Mouse (Mus musculus) 3134 (cell line): ENCODE data around the gene Pex14.
A peak's percentile ranks its signal among the peaks of the same experiment; 100 is the strongest.
"Not testable (repeated sequence)": the region's sequence is repeated elsewhere in the genome, so short reads cannot be mapped to it uniquely, and the experiment has no call there.

Experiments
- DNase-seq: peaks from one replicate; pipeline ENCODE4 v3.0.0-alpha.2; 2011; ENCODE audit warnings: low spot score; ENCODE audit not compliant: insufficient read length; ENCODE audit errors: extremely low read depth

Gene Pex14

DNA sequence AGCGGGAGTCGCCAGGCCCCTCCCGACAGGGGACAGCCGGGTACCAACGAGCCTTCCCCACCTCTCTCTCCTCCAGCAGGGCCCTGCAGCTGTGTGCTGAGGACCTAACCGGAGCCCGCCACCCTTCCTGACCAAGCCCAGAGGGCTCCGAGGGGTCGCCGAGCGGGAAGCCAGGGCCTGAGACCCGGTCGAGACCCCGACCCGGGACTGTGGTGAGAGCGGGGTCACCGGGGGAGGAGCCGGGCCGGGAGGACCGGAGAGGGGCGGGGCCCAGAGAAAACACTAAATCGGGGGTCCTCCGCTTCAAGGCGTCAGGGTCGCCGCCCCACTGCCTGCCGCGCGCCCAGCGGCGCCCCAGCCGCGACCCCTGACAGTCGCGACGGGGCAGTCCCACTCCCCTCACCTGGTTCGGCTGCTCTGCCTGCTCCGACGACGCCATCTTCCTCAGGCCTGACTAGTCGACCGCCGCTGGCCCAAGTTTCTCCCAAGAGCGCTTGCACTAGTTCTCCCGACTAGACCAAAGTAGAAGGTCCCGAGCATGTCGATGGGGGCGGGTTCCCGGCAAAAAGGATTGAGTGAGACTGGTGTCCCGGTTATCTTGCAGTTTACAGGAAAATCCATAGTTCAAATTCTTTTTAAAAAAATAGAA is at the start of gene Pex14:
TSS of gene Pex14 (minus strand) at position 508 of the 649 bp plus-strand sequence.
- DNase-seq: peak; percentile 75

DNA sequence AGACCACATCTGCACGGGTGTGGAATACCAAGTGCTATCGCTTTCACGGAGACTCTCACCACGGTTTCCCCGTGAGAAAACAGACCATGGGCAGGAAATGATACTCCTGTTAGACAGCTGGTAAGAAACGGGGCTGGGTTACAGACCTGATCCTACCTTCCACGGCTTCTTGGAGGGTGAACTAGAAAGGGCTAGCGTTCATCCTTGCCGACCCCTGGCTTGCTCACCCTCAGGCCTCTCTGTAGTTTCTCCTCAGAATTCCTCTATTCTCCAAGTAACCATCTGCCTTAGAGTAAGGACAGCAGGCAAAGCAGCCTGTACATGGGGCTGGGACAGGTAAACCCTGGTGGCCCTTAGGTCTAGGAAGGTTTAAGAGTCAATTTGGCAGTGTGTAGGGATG is 49.5 kb upstream of the Pex14 start:
- no peak for DNase-seq

DNA sequence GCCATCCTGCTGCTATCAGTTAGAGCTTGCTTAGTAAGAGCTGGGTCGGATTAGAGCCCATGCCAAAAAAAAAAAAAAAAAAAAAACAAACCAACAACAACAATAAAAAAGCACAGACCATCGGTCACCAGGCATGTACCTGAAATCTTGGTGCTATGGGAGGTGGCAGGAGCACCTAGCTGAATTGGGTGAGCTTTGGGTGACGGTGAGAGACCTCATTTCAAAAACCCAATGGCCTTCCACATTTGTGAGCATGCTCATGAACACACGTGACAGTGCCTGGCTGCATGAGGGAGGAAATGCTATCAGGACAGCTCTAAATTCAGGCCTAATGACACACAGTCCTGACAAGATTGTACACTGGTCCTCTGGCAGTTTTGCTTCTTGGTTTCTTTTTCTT is 48.4 kb upstream of the Pex14 start:
- no peak for DNase-seq

DNA sequence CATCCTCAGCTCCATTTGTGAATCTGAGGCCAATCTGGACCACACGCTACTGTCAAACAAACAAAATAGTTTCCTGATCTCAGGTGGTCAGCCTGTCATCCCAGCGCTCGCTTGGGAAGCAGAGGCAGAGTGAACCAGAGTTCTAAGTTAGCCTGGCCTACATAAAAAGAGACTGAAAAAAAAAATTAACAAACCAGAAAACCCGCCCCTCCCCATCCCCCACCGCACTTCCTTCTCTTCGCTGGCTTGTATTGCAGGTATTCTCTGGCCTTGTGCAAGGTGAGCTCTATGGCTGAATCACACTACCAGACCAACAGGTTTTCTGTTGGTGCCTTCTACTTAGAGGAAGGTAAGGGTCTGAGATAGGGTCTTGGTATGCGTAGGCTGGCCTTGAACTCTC is 47.9 kb upstream of the Pex14 start:
- DNase-seq: no peak

DNA sequence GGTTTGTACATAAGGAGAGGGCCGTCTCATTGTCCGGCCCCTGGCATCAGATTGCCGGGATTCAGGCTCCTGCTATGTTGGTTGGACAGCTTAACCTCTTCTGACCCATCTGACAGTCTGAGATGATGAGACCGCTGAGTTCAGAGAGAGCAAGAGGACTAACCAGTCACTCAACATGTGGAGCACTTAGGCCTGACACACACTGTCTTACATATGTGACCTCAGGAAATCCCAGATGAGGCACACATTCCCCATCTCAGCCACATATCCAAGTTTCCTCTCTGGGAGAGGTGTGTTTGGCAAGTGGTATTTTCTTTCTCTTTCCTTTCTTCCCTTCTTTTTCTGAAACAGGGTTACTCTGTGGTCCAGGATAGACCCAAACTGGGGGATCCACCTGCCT is 45.5 kb upstream of the Pex14 start:
- DNase-seq: no peak

DNA sequence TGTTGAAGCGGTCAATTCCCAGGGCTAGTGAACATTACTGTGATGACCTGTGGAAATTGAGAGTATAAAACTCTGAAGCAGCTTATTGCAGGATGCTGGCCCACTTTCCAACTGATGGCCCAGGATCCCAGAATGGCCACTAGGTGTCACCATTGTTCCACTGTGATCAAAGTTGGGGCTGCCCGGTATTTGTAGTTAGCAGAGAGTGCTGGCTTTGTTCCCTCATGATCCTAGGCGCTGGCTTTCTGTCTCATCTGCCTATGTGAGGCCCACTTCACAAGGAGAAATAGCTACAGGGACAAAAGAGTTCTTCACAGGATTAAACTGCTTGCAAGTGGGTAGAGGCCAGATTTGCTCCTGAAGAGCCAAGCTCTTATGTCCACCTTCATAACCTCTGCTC is 44.8 kb upstream of the Pex14 start:
- DNase-seq: peak; percentile 43

DNA sequence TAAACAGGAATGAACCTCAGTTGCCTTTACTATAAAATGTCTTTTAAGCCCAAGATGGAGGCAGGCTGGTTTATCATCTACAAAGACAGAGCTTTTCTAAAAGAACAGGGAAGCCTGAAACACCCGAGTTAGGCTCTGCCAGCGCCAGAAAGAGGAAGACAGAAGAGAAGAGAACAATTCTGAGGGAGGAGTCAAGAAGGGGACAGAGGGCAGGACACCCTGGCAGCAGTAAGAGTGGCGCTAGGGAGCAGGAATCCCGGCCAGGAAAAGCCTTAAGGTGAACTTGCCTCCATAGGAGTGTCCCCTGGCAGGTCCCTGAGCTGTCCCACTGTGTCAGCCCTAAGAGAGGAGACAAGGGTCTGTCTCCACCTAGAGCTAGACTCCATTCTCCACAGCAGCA is 43.9 kb upstream of the Pex14 start:
- no peak for DNase-seq

DNA sequence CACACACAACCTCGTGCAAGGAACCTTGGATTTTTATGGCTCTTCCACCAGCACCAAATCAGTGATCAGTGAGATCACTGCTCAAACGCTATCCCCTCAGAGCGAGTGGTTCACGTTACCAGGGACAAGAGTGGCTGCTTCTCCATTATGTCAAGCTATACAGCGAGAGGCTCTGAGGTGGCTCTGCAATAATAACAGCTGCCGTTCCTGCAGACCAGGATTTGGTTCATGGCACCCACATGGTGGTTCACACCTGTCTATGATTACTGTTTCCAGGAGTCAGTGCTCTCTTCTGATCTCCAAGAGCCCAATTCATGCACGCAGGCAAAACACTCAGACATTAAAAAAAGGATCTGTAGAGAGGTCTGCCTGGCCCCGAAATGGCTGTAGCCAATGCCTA is 38.8 kb upstream of the Pex14 start:
- no peak for DNase-seq

DNA sequence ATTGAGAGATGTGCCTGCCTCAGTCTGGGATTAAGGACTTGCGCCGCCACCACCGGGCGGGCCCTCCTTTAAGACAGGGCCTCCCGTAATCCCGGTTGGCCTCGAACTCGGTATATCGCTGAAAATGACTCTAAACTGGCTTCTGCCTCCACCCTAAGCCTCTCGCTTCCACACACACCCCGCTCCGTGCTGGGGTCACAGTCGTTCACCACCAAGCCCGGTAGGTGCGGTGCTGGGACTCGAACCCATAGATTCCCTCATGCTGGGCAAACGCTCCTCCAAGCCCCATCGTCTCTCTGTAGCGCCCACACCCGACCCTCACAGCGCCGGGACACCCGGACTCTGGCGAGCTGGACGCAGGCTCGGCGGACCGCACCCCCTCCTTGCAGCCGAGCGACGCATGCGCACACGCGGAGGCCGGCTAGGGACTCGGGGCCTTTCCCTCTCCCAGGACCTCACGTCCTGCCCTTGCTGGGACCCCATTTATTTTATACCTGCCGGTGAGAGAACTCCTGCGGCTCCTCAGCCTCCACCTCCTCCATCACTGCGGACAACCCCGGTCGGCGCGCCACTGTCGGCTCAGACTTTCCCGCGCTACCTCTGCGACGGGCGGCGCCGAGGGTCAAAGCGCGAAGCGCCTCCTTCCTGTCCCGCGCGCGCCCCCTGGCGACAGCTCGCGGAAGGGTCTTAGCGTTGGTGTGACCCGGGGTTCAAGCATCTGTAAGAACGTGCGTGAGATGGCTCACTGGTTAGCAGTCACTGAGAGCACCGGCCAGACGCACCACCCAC is 37.5 kb upstream of the Pex14 start, which contains the start of gene Cenps:
TSS of gene Cenps (minus strand) at position 648 of the 789 bp plus-strand sequence.
- DNase-seq: peak; percentile 92

DNA sequence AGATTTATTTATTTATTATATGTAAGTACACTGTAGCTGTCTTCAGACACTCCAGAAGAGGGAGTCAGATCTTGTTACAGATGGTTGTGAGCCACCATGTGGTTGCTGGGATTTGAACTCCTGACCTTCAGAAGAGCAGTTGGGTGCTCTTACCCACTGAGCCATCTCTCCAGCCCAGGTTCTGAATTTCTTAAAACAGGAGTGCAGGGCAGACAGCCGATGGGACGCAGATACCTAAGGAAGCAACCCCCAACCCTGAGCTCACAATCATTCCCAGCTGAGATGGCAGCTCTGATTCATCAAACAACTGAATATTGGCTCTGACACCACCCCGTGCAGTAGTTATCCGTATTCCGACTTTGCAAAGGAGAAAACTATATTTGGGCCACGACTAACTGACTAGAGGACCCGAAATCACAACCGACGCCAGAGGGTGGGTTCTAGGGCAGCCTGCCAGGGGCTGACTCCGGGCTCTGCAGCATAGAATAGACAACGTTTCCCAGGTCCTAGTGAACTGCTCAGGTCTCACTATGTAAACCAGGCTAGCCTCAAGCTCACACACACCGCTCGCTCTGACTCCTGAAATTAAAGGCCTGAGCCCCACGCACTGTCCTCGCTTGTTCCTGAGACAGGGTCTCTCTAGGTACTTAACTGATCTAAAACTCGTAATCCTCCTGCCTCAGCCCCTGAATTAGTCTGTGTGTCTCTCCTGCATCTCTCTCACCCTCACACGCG is 36.6 kb upstream of the Pex14 start:
- DNase-seq: peak; percentile 40

DNA sequence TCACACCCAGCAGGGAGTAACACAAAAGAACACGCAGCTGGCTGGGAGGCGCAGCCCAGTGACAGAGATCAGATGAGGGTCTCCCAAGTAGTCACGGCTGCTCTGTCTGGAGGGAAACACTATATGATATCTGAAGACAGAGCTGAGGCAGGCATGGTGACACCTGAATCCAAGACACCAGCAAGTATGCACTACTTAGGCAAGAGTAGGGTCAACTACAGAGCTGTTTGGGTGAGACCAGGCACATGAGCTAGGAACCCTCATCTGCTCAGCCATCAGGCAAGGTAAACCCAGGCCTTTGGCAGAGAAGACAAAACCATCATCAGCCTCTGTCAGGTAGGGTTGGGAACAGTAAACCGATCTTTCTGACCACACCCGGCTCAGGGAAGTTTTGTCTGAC is 33.7 kb upstream of the Pex14 start:
- DNase-seq: no peak

DNA sequence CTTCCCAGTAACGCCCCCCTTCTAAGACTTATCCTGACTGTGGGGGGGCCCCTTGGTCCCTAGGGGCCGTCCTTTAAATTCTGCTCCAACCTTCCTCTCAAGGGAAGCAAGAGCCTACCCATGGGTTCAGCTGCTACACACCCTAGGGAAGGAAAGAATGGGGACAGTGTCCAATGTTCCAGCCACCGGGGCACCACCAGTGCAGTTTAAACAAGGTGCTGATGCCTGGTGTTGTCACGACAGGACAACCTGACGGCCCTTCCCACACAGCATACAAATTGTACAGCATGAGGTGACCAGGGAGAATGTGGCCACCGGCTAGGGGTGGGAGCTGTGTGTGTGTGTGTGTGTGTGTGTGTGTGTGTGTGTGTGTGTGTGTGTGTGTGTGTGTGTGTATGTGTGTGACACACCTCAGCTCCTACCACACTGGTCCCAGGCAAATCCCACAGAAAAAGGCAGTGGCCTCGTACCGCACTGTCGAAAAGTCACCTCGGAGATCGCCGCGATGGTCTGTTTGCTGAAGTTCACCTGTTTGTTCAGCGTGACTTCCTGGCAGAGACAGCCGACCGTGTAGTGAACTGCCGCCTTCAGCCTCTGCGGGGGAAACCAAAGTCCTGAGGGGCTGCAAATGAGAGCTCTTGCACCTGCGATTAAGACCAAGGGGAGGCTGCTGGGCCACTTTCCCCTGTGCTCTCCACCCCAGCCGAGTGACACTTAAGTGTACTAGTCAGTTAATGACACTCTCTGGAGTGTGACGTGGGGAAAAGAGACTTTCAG is 32.3 kb upstream of the Pex14 start:
- no peak for DNase-seq

DNA sequence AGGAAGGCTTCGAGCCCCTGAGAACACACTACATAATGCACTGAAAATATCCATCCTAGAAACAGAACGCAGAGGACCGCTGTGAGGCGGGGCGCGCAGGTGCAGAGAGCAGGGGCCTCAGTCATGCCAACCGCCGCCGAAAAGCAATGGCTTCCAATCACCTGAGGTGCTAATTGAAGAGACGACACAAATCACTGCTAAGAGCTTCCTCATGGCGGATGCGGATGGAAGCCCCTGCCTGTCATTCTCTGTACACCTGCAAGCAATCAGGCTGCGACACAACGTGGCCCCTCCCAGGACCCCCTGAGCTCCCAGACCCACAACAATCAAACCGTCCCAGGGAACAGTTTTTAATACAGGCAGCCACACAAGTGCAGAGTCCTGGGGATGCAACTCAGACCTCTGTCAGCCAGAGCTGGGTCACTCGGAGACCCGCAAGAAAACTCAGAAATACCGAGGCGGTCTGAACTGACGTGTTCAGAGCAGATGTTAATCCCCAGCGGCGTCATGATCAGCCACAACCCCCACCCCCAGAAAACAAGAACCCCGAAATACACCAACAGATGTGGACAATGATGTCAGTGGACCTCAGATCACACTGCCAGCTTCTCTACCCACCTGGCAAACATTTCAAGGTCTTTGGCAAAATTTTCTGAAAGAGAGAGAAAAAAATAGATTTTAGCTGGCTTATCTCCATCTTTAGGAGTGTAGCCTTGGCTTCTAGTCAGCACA is 31.5 kb upstream of the Pex14 start:
- no peak for DNase-seq

DNA sequence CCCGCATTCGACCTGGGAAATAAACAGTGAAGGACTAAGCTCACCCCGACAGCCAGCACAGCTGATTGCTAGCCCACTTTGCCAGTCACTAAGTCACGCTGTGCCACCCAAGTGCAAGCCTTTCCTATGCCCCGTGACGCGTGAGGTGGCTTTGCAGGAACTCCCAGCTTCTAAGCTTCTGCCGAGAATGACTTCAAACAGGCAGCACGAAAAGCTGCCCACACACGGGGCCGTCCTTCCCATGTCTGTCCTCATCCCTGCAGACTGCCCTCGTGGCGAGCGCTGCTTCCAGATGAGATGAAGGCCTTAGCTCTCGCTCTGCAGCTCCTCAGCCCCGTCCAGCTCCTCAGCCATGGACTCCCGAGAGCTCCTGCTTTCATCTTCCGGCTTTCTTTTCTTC is 28.8 kb upstream of the Pex14 start:
- no peak for DNase-seq

DNA sequence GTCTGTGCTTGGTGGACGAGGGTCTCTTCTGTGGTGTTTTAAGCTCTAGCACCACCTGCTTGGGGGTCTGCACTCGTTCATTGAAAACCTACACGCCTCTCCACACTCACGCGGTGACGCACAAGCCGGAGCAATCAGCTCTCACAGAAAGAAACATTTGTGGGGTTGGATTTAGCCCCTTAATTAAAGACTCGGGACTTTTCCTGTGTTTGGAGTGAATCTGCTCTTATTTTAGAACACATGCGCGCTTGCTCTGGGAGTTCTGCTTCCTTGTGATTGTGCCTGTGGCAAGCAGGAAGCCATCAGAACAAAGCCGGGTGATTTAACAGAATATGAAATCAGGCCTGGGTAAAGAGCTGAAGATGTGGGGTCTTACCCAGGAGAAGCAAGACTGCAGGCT is 27.0 kb upstream of the Pex14 start, which contains the start of gene Cort:
TSS of gene Cort (minus strand) at position 101 of the 400 bp plus-strand sequence.
- DNase-seq: no peak

DNA sequence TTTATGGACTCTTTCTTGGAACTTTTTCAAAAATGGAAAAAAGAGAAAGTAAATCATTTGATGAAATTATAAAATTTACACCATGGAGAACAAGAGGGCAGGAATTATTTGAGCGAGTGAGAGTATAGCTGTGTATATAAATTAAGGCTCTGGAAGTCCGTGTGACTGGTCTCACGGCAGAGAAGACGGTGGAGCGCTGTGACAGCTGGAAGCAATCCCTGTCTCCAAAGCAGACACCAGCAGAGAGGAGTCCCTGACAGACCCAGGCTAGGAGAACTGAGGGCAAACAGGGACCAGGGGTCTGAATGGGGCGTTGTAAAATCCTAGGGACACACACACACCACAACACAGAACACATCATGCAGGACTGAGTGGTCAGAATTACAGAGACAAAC is 26.4 kb upstream of the Pex14 start:
- DNase-seq: no peak

DNA sequence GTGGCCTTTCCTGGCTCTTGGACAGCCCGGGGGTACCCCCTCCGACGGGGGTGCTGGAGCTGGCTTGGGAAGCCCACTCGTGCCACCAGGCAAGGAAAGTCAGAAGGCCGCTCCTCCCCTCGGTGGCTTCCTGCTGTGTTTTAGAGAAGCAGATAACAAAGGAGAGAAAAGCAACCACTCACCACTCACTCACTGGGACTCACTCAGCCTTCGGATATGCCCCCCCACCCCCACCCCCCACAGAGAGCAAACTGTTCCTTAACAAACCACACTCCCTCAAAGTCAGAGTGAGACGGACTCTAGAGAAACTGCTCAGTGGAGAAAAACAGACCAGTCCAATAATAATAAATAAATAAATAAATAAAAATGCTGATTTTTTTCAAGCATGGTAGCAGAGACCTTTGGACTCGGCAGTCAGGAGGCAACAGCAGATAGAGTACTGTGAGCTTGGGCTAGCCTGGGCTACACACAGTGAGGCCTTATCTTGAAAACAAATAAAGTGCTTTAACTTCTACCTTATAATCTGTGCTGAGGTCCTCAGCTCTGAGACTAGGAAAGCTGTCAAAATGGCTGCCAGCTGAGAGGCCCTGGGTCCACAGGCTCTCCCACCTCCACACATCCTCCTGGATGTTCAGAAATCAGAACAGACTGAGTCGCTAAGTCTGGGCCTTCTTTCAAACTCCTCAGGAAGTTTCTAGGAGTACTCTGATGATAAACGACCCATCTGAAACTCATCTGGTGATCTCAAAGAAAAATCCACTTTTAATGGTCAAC is 25.9 kb upstream of the Pex14 start:
- no peak for DNase-seq

DNA sequence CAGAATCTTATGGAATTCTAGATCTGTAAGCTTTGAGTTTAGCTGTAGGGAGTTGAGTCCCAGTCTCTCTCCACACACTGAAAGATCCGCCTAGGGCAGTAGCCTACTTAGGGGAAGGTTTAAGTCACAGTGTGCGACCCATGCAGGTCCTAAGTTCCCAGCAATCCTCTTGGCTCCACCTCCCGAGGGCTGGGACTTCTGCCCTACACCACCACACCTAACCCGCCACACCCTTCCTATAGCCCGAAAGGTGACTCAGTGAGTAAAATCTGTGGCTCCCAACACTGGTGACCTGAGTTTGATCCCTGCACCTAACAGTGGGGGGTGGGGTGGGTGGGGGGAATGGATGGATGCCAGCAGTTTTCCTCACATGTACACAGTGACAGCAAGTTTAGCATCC is 23.8 kb upstream of the Pex14 start:
- no peak for DNase-seq

DNA sequence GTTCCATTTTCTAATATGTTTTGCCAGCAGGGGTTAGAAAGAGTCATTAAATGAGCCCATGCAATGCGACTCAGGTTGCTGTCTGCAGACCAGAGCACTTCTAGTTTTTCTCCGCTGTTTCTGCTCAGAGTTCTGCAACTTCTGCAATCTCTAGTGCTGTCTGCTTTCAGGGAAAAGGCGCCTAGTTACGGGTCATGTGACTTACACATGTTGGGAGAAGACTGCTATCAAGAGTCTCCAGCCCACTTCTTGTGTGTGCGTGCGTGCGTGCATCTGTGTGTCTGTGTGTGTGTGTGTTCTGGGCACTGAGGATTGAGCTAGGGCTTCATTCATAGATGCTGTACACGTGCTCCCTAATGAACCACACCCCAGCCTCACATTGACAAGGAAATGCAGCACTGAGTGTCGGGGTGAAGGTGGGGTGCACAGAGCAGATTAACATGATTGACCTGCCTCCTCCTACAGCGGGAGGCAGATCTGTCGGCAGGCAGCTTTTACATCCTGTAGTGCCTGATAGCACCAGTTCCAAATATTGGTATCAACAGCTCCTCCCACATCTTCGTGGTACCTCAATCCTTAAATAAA is 20.4 kb upstream of the Pex14 start:
- not testable (repeated sequence) for DNase-seq
